Comparison of ENCODE assay signal across 18 mouse cellular contexts in the genomic region with DNA sequence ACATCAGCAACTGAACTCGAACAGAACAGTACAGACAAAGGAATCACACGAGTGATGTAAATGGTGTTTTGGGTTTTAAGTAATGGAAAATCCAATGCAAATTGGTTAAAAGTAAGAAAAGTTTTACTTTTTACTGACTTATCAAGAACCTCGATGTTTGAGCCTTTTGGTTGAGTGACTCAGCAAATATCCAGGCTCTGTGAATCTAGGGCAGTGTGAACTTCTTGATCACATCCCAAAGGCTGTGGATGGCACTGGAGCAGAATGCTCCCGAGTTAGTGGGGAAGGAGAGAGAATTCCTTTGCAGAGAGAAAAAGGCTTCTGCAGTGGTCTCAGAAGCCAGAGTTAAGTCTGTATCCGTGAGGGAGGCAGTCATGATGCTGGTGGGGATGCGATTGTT. TPM values are rescaled to one million over a fixed set of nuclear protein-coding genes. Genes with fewer than 3 reads are reported as not detected.
A peak's percentile ranks its signal among the peaks of the same experiment; 100 is the strongest.
DNase-seq lines count a peak whose midpoint lies in the region; ATAC-seq and TF ChIP-seq lines count a peak whose summit lies in the region.
"Had no signal": no experiment of that assay in that cellular context is flagged by ENCODE, and none has a peak within 500 bp of the region (broad histone marks: within the 10 kb centered on the region; RNA-seq: fewer than 3 reads in every experiment).

No protein-coding gene starts in this region.

- no peaks in the 10 kb centered on the region for H3K27me3 ChIP-seq in liver, embryonic 13.5 days
- no peaks in the 10 kb centered on the region for H3K27me3 ChIP-seq in forebrain, embryonic 10.5 days (ENCODE audit: poor library complexity, severe bottlenecking)
- H3K27me3 ChIP-seq in midbrain, embryonic 14.5 days (ENCODE audit: control insufficient read depth, insufficient read depth, low read length), result no peaks in the 10 kb centered on the region
- H3K27me3 ChIP-seq: embryonic facial prominence, embryonic 13.5 days; forebrain, embryonic 13.5 days; heart, embryonic 12.5 days; hindbrain, embryonic 15.5 days; limb, embryonic 15.5 days had no signal

- 49% methylated on average over 6 of the region's 6 CpGs for WGBS in liver, embryonic 13.5 days (ENCODE audit: insufficient replicate concordance)
- 83% methylated on average over 6 of the region's 6 CpGs for WGBS in forebrain, embryonic 10.5 days
- 80% methylated on average over 6 of the region's 6 CpGs for WGBS in midbrain, embryonic 14.5 days

- no peaks in the 10 kb centered on the region for H3K36me3 ChIP-seq in liver, embryonic 13.5 days
- H3K36me3 ChIP-seq in forebrain, embryonic 10.5 days (replicated peaks), result no peaks in the 10 kb centered on the region
- H3K36me3 ChIP-seq in midbrain, embryonic 14.5 days (ENCODE audit: control insufficient read depth, insufficient read depth, low read length), result no peaks in the 10 kb centered on the region
- H3K36me3 ChIP-seq: embryonic facial prominence, embryonic 13.5 days; heart, embryonic 12.5 days; hindbrain, embryonic 15.5 days; limb, embryonic 15.5 days; midbrain, embryonic 10.5 days had no signal

- peak overlapping the region; percentile 2; the same call in 1 of the 2 replicates for H3K27ac ChIP-seq in left cerebral cortex, adult 2 months
- H3K27ac ChIP-seq in liver, embryonic 13.5 days, result peak overlapping the region; percentile 87
- no peak overlapping the region for H3K27ac ChIP-seq in forebrain, embryonic 10.5 days
- no peak overlapping the region for H3K27ac ChIP-seq in midbrain, embryonic 14.5 days (replicated peaks; ENCODE audit: low read depth, low read length)
- H3K27ac ChIP-seq: embryonic facial prominence, embryonic 13.5 days; forebrain, embryonic 13.5 days; hindbrain, embryonic 15.5 days; kidney, postnatal 0 days; limb, embryonic 15.5 days; midbrain, embryonic 10.5 days had no signal

- peaks cover 69% of the 10 kb centered on the region for H3K4me1 ChIP-seq in liver, embryonic 13.5 days (replicated peaks)
- peaks cover 27% of the 10 kb centered on the region for H3K4me1 ChIP-seq in forebrain, embryonic 10.5 days
- H3K4me1 ChIP-seq in midbrain, embryonic 14.5 days (ENCODE audit: control insufficient read depth, insufficient read depth, low read length), result no peaks in the 10 kb centered on the region

- no peak for DNase-seq in left cerebral cortex, adult 2 months (ENCODE audit: extremely low spot score in 1 of 2, low spot score in 2 of 2)
- no peak for DNase-seq in left cerebral cortex, postnatal 10 days (ENCODE audit: extremely low spot score in 1 of 2, low spot score in 2 of 2)
- peak; percentile 52 for DNase-seq in liver, embryonic 13.5 days
- DNase-seq in forebrain, embryonic 10.5 days (ENCODE audit: extremely low spot score, low spot score), result no peak
- no peak for DNase-seq in midbrain, embryonic 14.5 days
- DNase-seq in kidney, adult 18-20 months, result no peak
- DNase-seq: B cell, adult 2 months; cerebellum, adult 8-10 months; thymus, postnatal 36 days had no signal

- peak; percentile 80 for ATAC-seq in erythroblast, adult 5-6 weeks (replicated peaks; ENCODE audit: low FRiP score, poor library complexity, severe bottlenecking)
- ATAC-seq in liver, embryonic 13.5 days (ENCODE audit: low read depth), result peak; percentile 62
- no peak for ATAC-seq in midbrain, embryonic 14.5 days (ENCODE audit: low FRiP score, low TSS enrichment)
- ATAC-seq: forebrain, embryonic 13.5 days; intestine, embryonic 16.5 days had no signal

- peak overlapping the region; percentile 78 for H3K4me2 ChIP-seq in liver, embryonic 13.5 days
- H3K4me2 ChIP-seq in midbrain, embryonic 14.5 days (ENCODE audit: low read length), result no peak overlapping the region
- H3K4me2 ChIP-seq: embryonic facial prominence, embryonic 13.5 days; forebrain, embryonic 13.5 days; heart, embryonic 12.5 days; hindbrain, embryonic 15.5 days; limb, embryonic 15.5 days had no signal

- no peaks in the 10 kb centered on the region for H3K9me3 ChIP-seq in liver, embryonic 13.5 days (replicated peaks)
- H3K9me3 ChIP-seq in forebrain, embryonic 10.5 days, result no peaks in the 10 kb centered on the region
- H3K9me3 ChIP-seq in midbrain, embryonic 14.5 days (ENCODE audit: control insufficient read depth, low read length), result no peaks in the 10 kb centered on the region
- H3K9me3 ChIP-seq: embryonic facial prominence, embryonic 13.5 days; forebrain, embryonic 13.5 days; heart, embryonic 12.5 days; hindbrain, embryonic 15.5 days; limb, embryonic 15.5 days; midbrain, embryonic 10.5 days had no signal

- H3K4me3 ChIP-seq in left cerebral cortex, adult 2 months, result no peak overlapping the region
- peak overlapping the region; percentile 55 for H3K4me3 ChIP-seq in liver, embryonic 13.5 days (replicated peaks)
- H3K4me3 ChIP-seq in forebrain, embryonic 10.5 days, result no peak overlapping the region
- no peak overlapping the region for H3K4me3 ChIP-seq in midbrain, embryonic 14.5 days (replicated peaks; ENCODE audit: low read depth, low read length)
- H3K4me3 ChIP-seq: embryonic facial prominence, embryonic 13.5 days; forebrain, embryonic 13.5 days; heart, embryonic 12.5 days; hindbrain, embryonic 15.5 days; limb, embryonic 15.5 days; midbrain, embryonic 10.5 days had no signal

- TF ChIP-seq CTCF in left cerebral cortex, adult 2 months (IDR thresholded peaks at IDR 0.05), result no peak

- intact Hi-C loops in left cerebral cortex, adult 2 months (cut with DNase I), result no loop called here
- intact Hi-C loops in left cerebral cortex, postnatal 10 days (cut with DNase I), result no loop called here

- peak overlapping the region; percentile 64 for H3K9ac ChIP-seq in liver, embryonic 13.5 days
- H3K9ac ChIP-seq in midbrain, embryonic 14.5 days (replicated peaks; ENCODE audit: low read length), result no peak overlapping the region
- H3K9ac ChIP-seq: embryonic facial prominence, embryonic 13.5 days; forebrain, embryonic 13.5 days; heart, embryonic 12.5 days; hindbrain, embryonic 15.5 days; limb, embryonic 15.5 days had no signal

RNA-seq across cellular contexts. Expression of gene Cdc42bpa, which starts 14.7 kb away (rescaled TPM):
- 100 to 1,000 TPM; 261 TPM for total RNA-seq in left cerebral cortex, adult 2 months (2021)
- 100 to 1,000 TPM; 218 to 229 TPM for total RNA-seq in left cerebral cortex, postnatal 10 days (2021)
- total RNA-seq in erythroblast, adult 5-6 weeks (2015; ENCODE audit: low replicate concordance), result 6.9 and 15.7 TPM in 2 replicates
- total RNA-seq in erythroblast, adult 5-6 weeks (2017; ENCODE audit: low replicate concordance), result 27.2 and 30.0 TPM in 2 replicates
- polyA plus RNA-seq in liver, embryonic 13.5 days (2015; fragmentation: Nextera tagmentation; extraction: Ambion mirVana), result 11.1 and 11.4 TPM in 2 replicates
- 11.1 and 12.2 TPM in 2 replicates for polyA plus RNA-seq in forebrain, embryonic 10.5 days (2016; fragmentation: Nextera tagmentation; extraction: Ambion mirVana)
- polyA plus RNA-seq in midbrain, embryonic 14.5 days (2014; fragmentation: Nextera tagmentation; extraction: Ambion mirVana), result 29.5 and 31.8 TPM in 2 replicates

Comparison
In these comparisons a context has a peak if more than half of its experiments do, and no peak if none do; other contexts are left out.
1. H3K27ac ChIP-seq: peak in left cerebral cortex, adult 2 months (single experiment) and liver, embryonic 13.5 days (single experiment); none in forebrain, embryonic 10.5 days (single experiment) and midbrain, embryonic 14.5 days (single experiment).
2. RNA of gene Cdc42bpa, which starts 14.7 kb away (total RNA-seq): 261 TPM in left cerebral cortex, adult 2 months and 218 to 229 TPM in left cerebral cortex, postnatal 10 days; 6.9 to 30.0 TPM in erythroblast, adult 5-6 weeks; every median in the first group is over 4 times any median in the second.